Mouse (Mus musculus) C2C12 (cell line): ENCODE measurements at regions not wholly inside any gene's neighbourhood (a gene's known extent, or its start where the extent isn't known, plus 50 kb on each side); places are given as distances from the start of the nearest gene placed in this dataset.

Experiments used
- H3K27me3 ChIP-seq: one replicate; pipeline ENCODE4 v1.6.1; 2011; ENCODE audit not compliant: control insufficient read depth, insufficient read depth, insufficient read length
- H3K36me3 ChIP-seq: one replicate; pipeline ENCODE4 v1.6.1; 2011; ENCODE audit not compliant: control insufficient read depth, insufficient read depth
- H3K4me3 ChIP-seq: one replicate; pipeline ENCODE4 v1.5.1; 2011; ENCODE audit warnings: mild to moderate bottlenecking, control low read depth; ENCODE audit not compliant: poor library complexity, insufficient read depth, severe bottlenecking
- H3K79me2 ChIP-seq: one replicate; pipeline ENCODE4 v1.6.1; 2011; ENCODE audit not compliant: control insufficient read depth, insufficient read depth
- H3K79me3 ChIP-seq: one replicate; pipeline ENCODE4 v1.6.1; 2011; ENCODE audit warnings: low read depth, control low read depth
- H3ac ChIP-seq: one replicate; pipeline ENCODE3; 2011; ENCODE audit warnings: low read depth; ENCODE audit not compliant: control insufficient read depth, insufficient read length
- CEBPB ChIP-seq: IDR thresholded peaks from one replicate; pipeline ENCODE4 v1.6.1; 2011; ENCODE audit warnings: low read depth, mild to moderate bottlenecking, control low read depth, moderate library complexity
- CTCF ChIP-seq: IDR thresholded peaks from one replicate; pipeline ENCODE4 v1.5.1; 2011; ENCODE audit not compliant: control insufficient read depth, insufficient read depth, insufficient read length
- FOSL1 ChIP-seq: IDR thresholded peaks from one replicate; pipeline ENCODE4 v1.8.0; 2011; ENCODE audit warnings: mild to moderate bottlenecking, low read length; ENCODE audit not compliant: poor library complexity, insufficient read depth, severe bottlenecking
- MAX ChIP-seq: IDR thresholded peaks from one replicate; pipeline ENCODE4 v1.6.1; 2011; ENCODE audit warnings: mild to moderate bottlenecking, control low read depth
- MYOD1 ChIP-seq: IDR thresholded peaks from one replicate; pipeline ENCODE4 v1.6.1; 2011; ENCODE audit warnings: low read depth; ENCODE audit not compliant: control insufficient read depth, insufficient read length
- MYOG ChIP-seq: IDR thresholded peaks from one replicate; pipeline ENCODE4 v1.6.1; 2011; ENCODE audit not compliant: control insufficient read depth, insufficient read length; ENCODE audit errors: extremely low read depth
- USF1 ChIP-seq: IDR thresholded peaks from one replicate; pipeline ENCODE4 v1.6.1; 2011; ENCODE audit warnings: low read depth, mild to moderate bottlenecking, control low read depth, moderate library complexity

GRCm38 (mm10) chr13:94687295-94687694 lies 101.4 kb upstream of the Tbca start:
- no peak for TF ChIP-seq FOSL1
- no peak for TF ChIP-seq CTCF
- TF ChIP-seq CEBPB = no peak
- H3K79me2 ChIP-seq = no peaks in the 10 kb centered on the region
- no peaks in the 10 kb centered on the region for H3K36me3 ChIP-seq
- no peak overlapping the region for H3ac ChIP-seq
- no peak overlapping the region for H3K4me3 ChIP-seq
- H3K27me3 ChIP-seq = peaks cover 38% of the 10 kb centered on the region
- no peaks in the 10 kb centered on the region for H3K79me3 ChIP-seq

GRCm38 (mm10) chr13:94706641-94707053 lies 82.1 kb upstream of the Tbca start:
- no peaks in the 10 kb centered on the region for H3K79me3 ChIP-seq
- no peak overlapping the region for H3K4me3 ChIP-seq
- TF ChIP-seq USF1 (no peak), MYOG (no peak), MAX (no peak), FOSL1 (no peak), CTCF (no peak), CEBPB (no peak), MYOD1 (no peak)
- no peaks in the 10 kb centered on the region for H3K36me3 ChIP-seq
- H3K27me3 ChIP-seq = peaks cover 63% of the 10 kb centered on the region
- H3K79me2 ChIP-seq = no peaks in the 10 kb centered on the region
- H3ac ChIP-seq = no peak overlapping the region

- Histone ChIP-seq H3ac (no peak overlapping the region), H3K79me2 (no peaks in the 10 kb centered on the region), H3K4me3 (no peak overlapping the region), H3K27me3 (peaks cover 54% of the 10 kb centered on the region), H3K36me3 (no peaks in the 10 kb centered on the region), H3K79me3 (no peaks in the 10 kb centered on the region)
- TF ChIP-seq MYOG (no peak), FOSL1 (no peak), CTCF (no peak), MYOD1 (no peak), MAX (no peak), USF1 (no peak), CEBPB (no peak)
Observed at GRCm38 (mm10) chr13:94707371-94708280, 81.1 kb upstream of the Tbca start.

- TF ChIP-seq MYOD1 (no peak), USF1 (no peak), FOSL1 (no peak), MAX (no peak), CTCF (no peak), MYOG (no peak), CEBPB (no peak)
- H3K79me3 ChIP-seq = no peaks in the 10 kb centered on the region
- no peaks in the 10 kb centered on the region for H3K79me2 ChIP-seq
- no peak overlapping the region for H3K4me3 ChIP-seq
- peaks cover 42% of the 10 kb centered on the region for H3K27me3 ChIP-seq
- no peaks in the 10 kb centered on the region for H3K36me3 ChIP-seq
- no peak overlapping the region for H3ac ChIP-seq
Observed at GRCm38 (mm10) chr13:94708786-94709185, 79.9 kb upstream of the Tbca start.

- Histone ChIP-seq H3K36me3 (no peaks in the 10 kb centered on the region), H3K79me2 (no peaks in the 10 kb centered on the region), H3K27me3 (peaks cover 42% of the 10 kb centered on the region), H3K4me3 (no peak overlapping the region), H3K79me3 (no peaks in the 10 kb centered on the region), H3ac (no peak overlapping the region)
- no peak for TF ChIP-seq FOSL1
- no peak for TF ChIP-seq USF1
- no peak for TF ChIP-seq CTCF
- no peak for TF ChIP-seq CEBPB
- no peak for TF ChIP-seq MYOD1
Observed at GRCm38 (mm10) chr13:94709691-94710573, 78.8 kb upstream of the Tbca start.
